Mouse (Mus musculus) cortical plate, adult 2 months (tissue): ENCODE measurements around the gene Henmt1. TPM values are rescaled to one million over a fixed set of nuclear protein-coding genes. Genes with fewer than 3 reads are reported as not detected.

Experiments
- H3K27ac ChIP-seq: fragments of 200-500 bp; 2 replicates; pipeline ENCODE4 v1.5.1; 2012; ENCODE audit warnings: low read length, control low read depth, inconsistent platforms; ENCODE audit not compliant: insufficient read depth
- H3K4me1 ChIP-seq: fragments of 200-500 bp; 2 replicates; pipeline ENCODE4 v1.6.1; 2011; ENCODE audit warnings: low read length; ENCODE audit not compliant: control insufficient read depth, insufficient read depth
- H3K4me3 ChIP-seq: fragments of 200-500 bp; 2 replicates; pipeline ENCODE4 v1.5.1; 2011; ENCODE audit warnings: mild to moderate bottlenecking, low read length, control low read depth; ENCODE audit not compliant: insufficient read depth
- CTCF ChIP-seq: fragments of 200-500 bp; IDR thresholded peaks from 2 replicates; pipeline ENCODE4 v1.5.1; 2011; ENCODE audit warnings: mild to moderate bottlenecking, control low read depth, low read length; ENCODE audit not compliant: insufficient read depth; ENCODE audit errors: extremely low read depth
- POLR2A ChIP-seq: fragments of 200-500 bp; IDR thresholded peaks from 2 replicates; pipeline ENCODE4 v1.6.1; 2011; ENCODE audit warnings: mild to moderate bottlenecking, low read length, control low read depth; ENCODE audit not compliant: insufficient read depth; ENCODE audit errors: extremely low read depth
- polyA plus RNA-seq: library from polyadenylated mRNA; depleted of rRNA; stranded (reverse); fragments of >200 nt; gene quantifications from 2 replicates; pipeline ENCODE4 v1.2.3, GENCODE M21; 2012

Gene Henmt1
- polyA plus RNA-seq, 1 experiment = 1.7 TPM

DNA sequence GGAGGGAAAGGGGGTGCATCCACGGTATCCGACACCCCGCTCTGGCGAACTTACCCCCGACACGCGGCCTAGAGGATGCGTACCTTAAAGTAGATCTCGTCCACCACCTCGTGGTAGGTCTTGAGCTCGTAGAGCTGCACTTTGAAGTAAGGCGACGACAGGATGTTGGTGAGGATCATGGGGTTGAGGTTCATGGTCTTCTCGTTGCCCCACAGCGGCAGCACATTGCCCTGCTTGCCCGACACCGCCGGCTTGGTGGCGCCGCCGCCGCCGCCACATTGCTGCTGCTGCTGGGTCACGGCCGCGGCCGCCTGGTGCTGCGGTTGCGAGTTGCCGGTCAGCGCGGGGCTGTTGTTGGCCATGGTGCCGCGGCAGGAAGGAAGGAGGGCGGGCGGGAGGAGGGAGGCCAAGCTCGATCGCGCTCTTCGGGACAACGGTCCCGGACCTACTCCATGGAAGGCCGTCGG, 28.6 kb upstream of the Henmt1 start:
- no peaks in the 10 kb centered on the region; the same call in 1 of the 2 replicates for H3K4me1 ChIP-seq
- peak; percentile 35 for TF ChIP-seq CTCF
- TF ChIP-seq POLR2A = no peak
- peak overlapping the region; percentile 61 for H3K27ac ChIP-seq
- H3K4me3 ChIP-seq = peak overlapping the region; percentile 69

- Histone ChIP-seq H3K27ac (peak within 1 kb of the TSS; percentile 61), H3K4me3 (peak within 1 kb of the TSS; percentile 69), H3K4me1 (peaks cover 1% of the 10 kb centered on the region; the same call in 1 of the 2 replicates)
- TF ChIP-seq CTCF (no peak), POLR2A (peak; percentile 92)
Observed at GRCm38 (mm10) chr3:108911548-108912413, 27.9 kb upstream of the Henmt1 start, which contains the start of gene Prpf38b. TSS of gene Prpf38b (minus strand) at chr3:108911727.

DNA sequence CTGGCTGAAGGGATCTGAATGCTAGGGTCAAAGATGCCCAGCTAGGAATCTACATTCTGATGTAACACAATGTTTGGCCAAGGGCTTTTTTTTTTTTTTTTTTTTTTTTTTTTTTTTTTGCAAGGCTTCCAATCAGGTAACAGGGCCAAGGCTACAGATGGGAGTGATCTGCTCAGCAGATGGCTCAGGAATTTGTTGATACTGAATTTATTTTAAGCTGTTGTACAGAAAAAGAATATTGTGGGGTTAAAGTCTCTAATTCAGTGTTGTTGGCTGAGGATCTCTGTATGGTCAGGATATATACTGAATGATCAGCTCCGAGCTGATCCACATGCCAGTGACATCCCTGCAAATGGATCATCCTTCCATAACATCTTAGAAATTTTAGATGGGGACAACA, 23.7 kb upstream of the Henmt1 start:
- TF ChIP-seq POLR2A = no peak
- no peak for TF ChIP-seq CTCF
- H3K4me3 ChIP-seq = no peak overlapping the region
- H3K27ac ChIP-seq = no peak overlapping the region
- H3K4me1 ChIP-seq = peaks cover 3% of the 10 kb centered on the region; the same call in 1 of the 2 replicates

DNA sequence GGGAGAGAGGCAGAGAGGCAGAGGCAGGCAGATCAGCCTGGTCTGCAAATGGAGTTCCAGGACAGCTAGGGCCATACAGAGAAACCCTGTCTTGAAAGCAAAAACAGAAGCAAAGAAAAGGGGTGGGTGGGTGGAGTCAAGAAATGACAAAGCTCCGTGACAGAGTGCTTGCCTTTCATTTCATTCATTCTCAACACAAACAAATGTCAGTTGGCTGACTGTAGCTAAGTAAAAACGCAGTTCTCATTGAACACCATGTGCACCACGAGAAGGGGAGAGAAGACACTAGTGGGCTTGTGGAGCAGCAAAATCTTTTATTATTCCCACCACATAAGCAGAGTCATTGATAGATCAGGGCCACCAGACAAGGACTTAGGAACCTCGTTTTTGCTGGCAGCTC, 22.8 kb upstream of the Henmt1 start:
- Histone ChIP-seq H3K27ac (no peak overlapping the region), H3K4me3 (no peak overlapping the region), H3K4me1 (peaks cover 3% of the 10 kb centered on the region; the same call in 1 of the 2 replicates)
- TF ChIP-seq CTCF (no peak), POLR2A (no peak)

GRCm38 (mm10) chr3:108917986-108918385, 21.7 kb upstream of the Henmt1 start:
- peaks cover 3% of the 10 kb centered on the region; the same call in 1 of the 2 replicates for H3K4me1 ChIP-seq
- TF ChIP-seq CTCF (no peak), POLR2A (no peak)
- H3K4me3 ChIP-seq = no peak overlapping the region
- no peak overlapping the region for H3K27ac ChIP-seq

DNA sequence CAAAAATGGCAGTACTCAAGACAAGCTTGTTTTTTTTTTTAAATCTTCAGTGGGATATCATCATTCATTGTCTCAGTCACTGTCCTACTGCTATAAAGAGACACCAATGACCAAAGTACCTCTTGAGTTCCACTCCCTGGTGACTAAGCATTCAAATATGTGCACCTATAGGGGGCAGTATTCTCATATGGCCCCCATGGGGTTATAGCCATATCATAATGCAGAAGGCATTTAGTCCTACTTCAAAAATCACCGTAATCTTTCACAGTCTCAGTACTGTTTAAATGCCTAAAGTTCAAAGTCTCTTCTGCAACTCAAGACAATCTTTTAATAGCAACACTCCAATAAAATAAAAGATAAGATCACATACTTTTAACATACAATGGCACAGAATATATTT, 20.8 kb upstream of the Henmt1 start:
- Histone ChIP-seq H3K27ac (no peak overlapping the region), H3K4me1 (peaks cover 3% of the 10 kb centered on the region; the same call in 1 of the 2 replicates), H3K4me3 (no peak overlapping the region)
- no peak for TF ChIP-seq CTCF
- TF ChIP-seq POLR2A = no peak

DNA sequence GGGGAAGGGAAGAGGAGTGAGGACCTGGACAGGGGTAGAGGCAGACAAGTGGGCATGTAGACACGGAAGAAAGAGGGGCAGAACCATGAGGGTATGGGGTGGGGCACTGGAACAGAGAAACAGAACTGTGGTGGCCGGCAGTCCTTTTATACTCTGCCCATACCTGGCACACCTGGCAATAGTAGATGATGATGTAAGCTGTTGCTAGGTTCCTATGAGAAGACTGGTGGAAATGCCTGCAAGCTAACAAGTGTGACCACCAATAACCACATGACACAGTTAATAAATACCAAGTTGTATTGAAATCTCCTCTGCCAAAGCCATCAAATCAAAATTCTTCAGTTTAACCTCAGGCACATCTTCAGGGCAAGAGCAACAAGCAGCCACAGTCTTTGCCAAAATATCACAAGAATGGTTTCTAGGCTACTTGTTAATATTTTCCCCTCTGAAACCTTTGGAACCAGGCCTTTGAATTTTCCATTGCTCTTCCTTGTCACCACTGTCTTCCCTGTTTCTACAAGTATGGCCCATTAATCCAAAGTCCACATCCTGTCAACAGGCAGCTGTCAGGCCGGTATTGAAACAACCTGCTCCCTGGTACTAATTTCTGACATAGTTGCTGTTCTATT, 19.1 kb upstream of the Henmt1 start:
- TF ChIP-seq POLR2A = no peak
- no peak for TF ChIP-seq CTCF
- no peak overlapping the region for H3K27ac ChIP-seq
- peaks cover 3% of the 10 kb centered on the region; the same call in 1 of the 2 replicates for H3K4me1 ChIP-seq
- no peak overlapping the region for H3K4me3 ChIP-seq

DNA sequence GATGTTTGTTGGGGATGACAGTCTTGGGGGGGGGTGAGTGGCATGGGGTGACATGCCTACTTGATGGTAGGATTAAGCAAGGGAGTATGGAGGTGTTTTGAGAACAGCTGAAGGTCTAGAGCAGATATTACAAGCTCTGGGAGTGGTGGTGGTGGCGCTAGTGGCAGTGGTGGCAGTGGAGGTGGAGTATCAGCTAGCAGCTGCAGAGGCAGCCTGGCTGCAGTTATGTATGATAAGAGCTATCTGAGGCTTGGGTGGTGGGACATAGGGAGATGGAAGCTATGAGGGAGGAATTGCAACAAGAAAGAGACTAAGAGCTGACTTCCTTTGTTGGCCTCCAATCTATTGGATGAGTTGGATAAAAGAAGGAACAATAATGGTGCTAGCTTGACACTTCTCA, 17.9 kb upstream of the Henmt1 start:
- H3K27ac ChIP-seq = no peak overlapping the region
- no peak overlapping the region for H3K4me3 ChIP-seq
- peaks cover 1% of the 10 kb centered on the region; the same call in 1 of the 2 replicates for H3K4me1 ChIP-seq
- TF ChIP-seq CTCF = no peak
- no peak for TF ChIP-seq POLR2A

GRCm38 (mm10) chr3:108925677-108926076, 14.0 kb upstream of the Henmt1 start:
- Histone ChIP-seq H3K27ac (no peak overlapping the region), H3K4me3 (no peak overlapping the region), H3K4me1 (no peaks in the 10 kb centered on the region)
- no peak for TF ChIP-seq POLR2A
- no peak for TF ChIP-seq CTCF
